Mouse (Mus musculus): ENCODE results near the gene Spcs2. TPM values are rescaled to one million over a fixed set of nuclear protein-coding genes. Genes with fewer than 3 reads are reported as not detected.

Gene Spcs2
- total and polyA plus RNA-seq, 2 experiments from 2014 or later: 79.1 to 146 TPM

GRCm38 (mm10) chr7:99878254-99878653 is 15.0 kb upstream of the Spcs2 start:
- 65% methylated on average over 2 of the region's 2 CpGs for WGBS
- Histone ChIP-seq H3K4me2 (ENCODE audit: low read depth, low read length) (no peak overlapping the region), H3K9me3 (replicated peaks; ENCODE audit: control insufficient read depth, low read length) (no peaks in the 10 kb centered on the region), H3K27ac (ENCODE audit: low read depth) (no peak overlapping the region), H3K36me3 (replicated peaks; ENCODE audit: control insufficient read depth, insufficient read depth, low read length) (no peaks in the 10 kb centered on the region), H3K9ac (replicated peaks; ENCODE audit: low read depth, low read length) (no peak overlapping the region), H3K27me3 (ENCODE audit: control insufficient read depth, insufficient read depth, low read length) (no peaks in the 10 kb centered on the region; the same call in 1 of the 2 replicates), H3K4me3 (ENCODE audit: low read depth, low read length) (no peak overlapping the region), H3K4me1 (ENCODE audit: control insufficient read depth, insufficient read depth) (0 out of 2 replicates have a peak, but pooled peaks cover 8% of the 10 kb centered on the region)
- ATAC-seq (ENCODE audit: insufficient read depth, low read depth) (no peak), DNase-seq (ENCODE audit: low spot score) (no peak)
- TF ChIP-seq EP300 (IDR thresholded peaks at IDR 0.05; ENCODE audit: low read depth) (no peak), CTCF (IDR thresholded peaks at IDR 0.05; ENCODE audit: low read depth) (no peak)

- no peak overlapping the region for H3K9ac ChIP-seq (replicated peaks; ENCODE audit: low read depth, low read length)
- peak; percentile 97 for TF ChIP-seq CTCF (IDR thresholded peaks at IDR 0.05; ENCODE audit: low read depth)
- TF ChIP-seq EP300 (IDR thresholded peaks at IDR 0.05; ENCODE audit: low read depth): no peak
- 0% methylated on average over 3 of the region's 3 CpGs for WGBS
- H3K4me3 ChIP-seq (ENCODE audit: low read depth, low read length): no peak overlapping the region
- H3K4me2 ChIP-seq (ENCODE audit: low read depth, low read length): no peak overlapping the region
- no peak overlapping the region for H3K27ac ChIP-seq (ENCODE audit: low read depth)
- H3K36me3 ChIP-seq (replicated peaks; ENCODE audit: control insufficient read depth, insufficient read depth, low read length): no peaks in the 10 kb centered on the region
- no peaks in the 10 kb centered on the region for H3K9me3 ChIP-seq (replicated peaks; ENCODE audit: control insufficient read depth, low read length)
- peak; percentile 72 for ATAC-seq (ENCODE audit: insufficient read depth, low read depth)
- DNase-seq (ENCODE audit: low spot score): peak; percentile 80
- H3K4me1 ChIP-seq (ENCODE audit: control insufficient read depth, insufficient read depth): 0 out of 2 replicates have a peak, but pooled peaks cover 8% of the 10 kb centered on the region
- no peaks in the 10 kb centered on the region; the same call in 1 of the 2 replicates for H3K27me3 ChIP-seq (ENCODE audit: control insufficient read depth, insufficient read depth, low read length)
Observed at GRCm38 (mm10) chr7:99876345-99876744, 13.1 kb upstream of the Spcs2 start.

GRCm38 (mm10) chr7:99875891-99876290 is 12.6 kb upstream of the Spcs2 start:
- no peak overlapping the region for H3K4me2 ChIP-seq (ENCODE audit: low read depth, low read length)
- H3K27me3 ChIP-seq (ENCODE audit: control insufficient read depth, insufficient read depth, low read length): no peaks in the 10 kb centered on the region; the same call in 1 of the 2 replicates
- TF ChIP-seq CTCF (IDR thresholded peaks at IDR 0.05; ENCODE audit: low read depth) (no peak), EP300 (IDR thresholded peaks at IDR 0.05; ENCODE audit: low read depth) (no peak)
- ATAC-seq (ENCODE audit: insufficient read depth, low read depth) (no peak), DNase-seq (ENCODE audit: low spot score) (no peak)
- H3K27ac ChIP-seq (ENCODE audit: low read depth): no peak overlapping the region
- no peak overlapping the region for H3K4me3 ChIP-seq (ENCODE audit: low read depth, low read length)
- 30% methylated on average over 5 of the region's 5 CpGs for WGBS
- H3K4me1 ChIP-seq (ENCODE audit: control insufficient read depth, insufficient read depth): 0 out of 2 replicates have a peak, but pooled peaks cover 8% of the 10 kb centered on the region
- no peak overlapping the region for H3K9ac ChIP-seq (replicated peaks; ENCODE audit: low read depth, low read length)
- H3K36me3 ChIP-seq (replicated peaks; ENCODE audit: control insufficient read depth, insufficient read depth, low read length): no peaks in the 10 kb centered on the region
- no peaks in the 10 kb centered on the region for H3K9me3 ChIP-seq (replicated peaks; ENCODE audit: control insufficient read depth, low read length)

DNA sequence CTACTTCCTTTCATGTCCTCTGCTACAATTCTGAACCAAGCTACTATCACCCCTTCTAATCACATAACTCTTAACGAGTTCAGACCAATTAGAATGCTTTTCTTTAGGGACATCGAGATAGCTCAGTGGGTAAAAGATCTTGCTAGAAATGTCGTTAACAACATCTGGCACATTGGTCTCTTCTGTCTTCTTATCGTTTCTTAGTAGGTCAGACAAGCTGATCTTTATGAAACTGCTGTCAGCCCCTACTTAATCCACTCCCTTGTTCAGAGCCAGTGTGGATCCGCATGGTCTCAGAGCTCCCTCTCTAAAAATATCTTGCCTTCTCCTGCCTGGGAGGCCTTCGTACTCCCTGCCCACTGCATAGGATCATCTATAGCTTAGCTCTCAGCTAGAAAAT is 10.7 kb upstream of the Spcs2 start:
- TF ChIP-seq EP300 (IDR thresholded peaks at IDR 0.05; ENCODE audit: low read depth): no peak
- no peak for TF ChIP-seq CTCF (IDR thresholded peaks at IDR 0.05; ENCODE audit: low read depth)
- WGBS: 27% methylated on average over 6 of the region's 6 CpGs
- Histone ChIP-seq H3K4me2 (ENCODE audit: low read depth, low read length) (no peak overlapping the region), H3K4me3 (ENCODE audit: low read depth, low read length) (no peak overlapping the region), H3K9ac (replicated peaks; ENCODE audit: low read depth, low read length) (no peak overlapping the region), H3K36me3 (replicated peaks; ENCODE audit: control insufficient read depth, insufficient read depth, low read length) (no peaks in the 10 kb centered on the region), H3K27me3 (ENCODE audit: control insufficient read depth, insufficient read depth, low read length) (no peaks in the 10 kb centered on the region; the same call in 1 of the 2 replicates), H3K27ac (ENCODE audit: low read depth) (no peak overlapping the region), H3K4me1 (ENCODE audit: control insufficient read depth, insufficient read depth) (0 out of 2 replicates have a peak, but pooled peaks cover 8% of the 10 kb centered on the region), H3K9me3 (replicated peaks; ENCODE audit: control insufficient read depth, low read length) (no peaks in the 10 kb centered on the region)
- DNase-seq (ENCODE audit: low spot score): no peak
- no peak for ATAC-seq (ENCODE audit: insufficient read depth, low read depth)

- H3K27ac ChIP-seq (ENCODE audit: low read depth): no peak overlapping the region
- 58% methylated on average over 4 of the region's 4 CpGs for whole genome bisulfite sequencing
- H3K9me3 ChIP-seq (replicated peaks; ENCODE audit: control insufficient read depth, low read length): no peaks in the 10 kb centered on the region
- no peak overlapping the region for H3K9ac ChIP-seq (replicated peaks; ENCODE audit: low read depth, low read length)
- no peak for TF ChIP-seq EP300 (IDR thresholded peaks at IDR 0.05; ENCODE audit: low read depth)
- no peak for TF ChIP-seq CTCF (IDR thresholded peaks at IDR 0.05; ENCODE audit: low read depth)
- ATAC-seq (ENCODE audit: insufficient read depth, low read depth): no peak
- no peak overlapping the region for H3K4me2 ChIP-seq (ENCODE audit: low read depth, low read length)
- 0 out of 2 replicates have a peak, but pooled peaks cover 10% of the 10 kb centered on the region for H3K4me1 ChIP-seq (ENCODE audit: control insufficient read depth, insufficient read depth)
- DNase-seq (ENCODE audit: low spot score): no peak
- no peaks in the 10 kb centered on the region for H3K36me3 ChIP-seq (replicated peaks; ENCODE audit: control insufficient read depth, insufficient read depth, low read length)
- no peaks in the 10 kb centered on the region for H3K27me3 ChIP-seq (ENCODE audit: control insufficient read depth, insufficient read depth, low read length)
- no peak overlapping the region for H3K4me3 ChIP-seq (ENCODE audit: low read depth, low read length)
Observed at GRCm38 (mm10) chr7:99869296-99869695, 6.0 kb upstream of the Spcs2 start.

DNA sequence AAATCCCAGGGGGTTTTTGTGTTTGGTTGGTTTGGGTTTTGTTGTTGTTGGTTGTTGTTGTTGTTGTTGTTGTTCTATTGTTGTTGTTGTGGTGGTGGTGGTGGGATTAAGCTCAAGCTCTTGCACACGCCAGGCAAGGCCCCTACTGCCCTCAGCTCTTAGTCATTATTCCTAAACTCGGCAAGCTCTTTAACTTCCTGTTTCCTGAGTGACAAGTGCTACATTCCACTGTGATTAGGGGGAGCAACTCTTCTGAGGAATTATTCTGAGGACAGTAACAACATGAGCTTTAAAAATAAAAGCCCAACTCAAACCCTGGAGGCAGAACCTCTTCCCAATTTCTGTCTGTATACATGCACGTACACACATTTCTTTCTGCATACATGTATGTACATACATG is 2.0 kb upstream of the Spcs2 start:
- Histone ChIP-seq H3K9ac (replicated peaks; ENCODE audit: low read depth, low read length) (no peak overlapping the region), H3K4me3 (ENCODE audit: low read depth, low read length) (no peak overlapping the region), H3K4me2 (ENCODE audit: low read depth, low read length) (no peak overlapping the region), H3K9me3 (replicated peaks; ENCODE audit: control insufficient read depth, low read length) (no peaks in the 10 kb centered on the region), H3K36me3 (replicated peaks; ENCODE audit: control insufficient read depth, insufficient read depth, low read length) (no peaks in the 10 kb centered on the region), H3K27me3 (ENCODE audit: control insufficient read depth, insufficient read depth, low read length) (no peaks in the 10 kb centered on the region), H3K27ac (ENCODE audit: low read depth) (peak overlapping the region; percentile 16; the same call in 1 of the 2 replicates), H3K4me1 (ENCODE audit: control insufficient read depth, insufficient read depth) (0 out of 2 replicates have a peak, but pooled peaks cover 5% of the 10 kb centered on the region)
- TF ChIP-seq EP300 (IDR thresholded peaks at IDR 0.05; ENCODE audit: low read depth): no peak
- TF ChIP-seq CTCF (IDR thresholded peaks at IDR 0.05; ENCODE audit: low read depth): no peak
- ATAC-seq (ENCODE audit: insufficient read depth, low read depth) (peak; percentile 81), DNase-seq (ENCODE audit: low spot score) (peak; percentile 68)
- 30% methylated on average over 3 of the region's 3 CpGs for WGBS

Measured in heart, postnatal 0 days (tissue).